Mouse (Mus musculus) liver, embryonic 15.5 days (tissue): Measurements from ENCODE around the gene Adcy4. TPM values are rescaled to one million over a fixed set of nuclear protein-coding genes. Genes with fewer than 3 reads are reported as not detected.

Source experiments
- polyA plus RNA-seq: library from polyadenylated mRNA; unstranded; fragments of >200 nt; fragmentation: Nextera tagmentation; extraction: Ambion mirVana; gene quantifications from 2 replicates; pipeline ENCODE4 v1.2.1, GENCODE M21; 2015

Adcy4 gene
- polyA plus RNA-seq, 1 experiment from 2014 or later: 1.4 TPM

Other genes with a start within 250 kb of the Adcy4 start
- 36.0 and 39.9 TPM in 2 replicates for gene Pck2, start 243.8 kb downstream of the Adcy4 start, polyA plus RNA-seq
- 57.9 and 64.1 TPM in 2 replicates for gene Dcaf11, start 224.1 kb downstream of the Adcy4 start, polyA plus RNA-seq
- 1.6 and 2.1 TPM in 2 replicates for gene A730061H03Rik, start 223.7 kb downstream of the Adcy4 start, polyA plus RNA-seq
- gene Fitm1, start 208.5 kb downstream of the Adcy4 start, polyA plus RNA-seq: 1.1 and 1.9 TPM in 2 replicates
- 108 and 116 TPM in 2 replicates for gene Psme1, start 206.0 kb downstream of the Adcy4 start, polyA plus RNA-seq
- 25.6 and 25.9 TPM in 2 replicates for gene Emc9, start 198.8 kb downstream of the Adcy4 start, polyA plus RNA-seq
- gene Psme2, start 193.0 kb downstream of the Adcy4 start, polyA plus RNA-seq: 173 and 191 TPM in 2 replicates
- gene Rnf31, start 192.4 kb downstream of the Adcy4 start, polyA plus RNA-seq: 9.1 and 12.0 TPM in 2 replicates
- gene Irf9, start 180.5 kb downstream of the Adcy4 start, polyA plus RNA-seq: 20.7 and 20.9 TPM in 2 replicates
- gene Rec8, start 166.1 kb downstream of the Adcy4 start, polyA plus RNA-seq: 1.7 and 1.9 TPM in 2 replicates
- 26.6 and 36.7 TPM in 2 replicates for gene Ipo4, start 148.1 kb downstream of the Adcy4 start, polyA plus RNA-seq
- 0.54 and 0.67 TPM in 2 replicates for gene Gm49378, start 146.2 kb downstream of the Adcy4 start, polyA plus RNA-seq
- gene Tm9sf1, start 140.3 kb downstream of the Adcy4 start, polyA plus RNA-seq: 48.4 and 51.7 TPM in 2 replicates
- gene Tssk4, start 133.9 kb downstream of the Adcy4 start, polyA plus RNA-seq: 0.09 TPM in 1 of 2 replicates, not detected in the other
- gene Mdp1, start 123.6 kb downstream of the Adcy4 start, polyA plus RNA-seq: 18.4 and 18.5 TPM in 2 replicates
- 21.2 and 25.6 TPM in 2 replicates for gene Gmpr2, start 112.2 kb downstream of the Adcy4 start, polyA plus RNA-seq
- gene Nedd8, start 112.0 kb downstream of the Adcy4 start, polyA plus RNA-seq: 218 and 233 TPM in 2 replicates
- 21.0 and 22.4 TPM in 2 replicates for gene Tinf2, start 102.3 kb downstream of the Adcy4 start, polyA plus RNA-seq
- 2.9 and 3.9 TPM in 2 replicates for gene Tgm1, start 70.2 kb downstream of the Adcy4 start, polyA plus RNA-seq
- 10.5 and 11.0 TPM in 2 replicates for gene Rabggta, start 61.8 kb downstream of the Adcy4 start, polyA plus RNA-seq
- gene Dhrs1, start 38.4 kb downstream of the Adcy4 start, polyA plus RNA-seq: 39.4 and 43.5 TPM in 2 replicates
- gene Nop9, start 38.4 kb downstream of the Adcy4 start, polyA plus RNA-seq: 23.4 and 24.4 TPM in 2 replicates
- 57.5 and 77.8 TPM in 2 replicates for gene Cideb, start 25.6 kb downstream of the Adcy4 start, polyA plus RNA-seq
- gene Ltb4r2, start 22.7 kb downstream of the Adcy4 start, polyA plus RNA-seq: 0.74 and 0.93 TPM in 2 replicates
- gene Ltb4r1, start 18.1 kb downstream of the Adcy4 start, polyA plus RNA-seq: 14.0 and 14.5 TPM in 2 replicates
- 16.9 and 19.7 TPM in 2 replicates for gene Ripk3, start 4.8 kb upstream of the Adcy4 start, polyA plus RNA-seq
- 0.67 and 0.86 TPM in 2 replicates for gene Nfatc4, start 39.0 kb upstream of the Adcy4 start, polyA plus RNA-seq
- gene Nynrin, start 69.9 kb upstream of the Adcy4 start, polyA plus RNA-seq: 2.0 and 2.1 TPM in 2 replicates
- 0.20 and 0.31 TPM in 2 replicates for gene Cbln3, start 100.3 kb upstream of the Adcy4 start, polyA plus RNA-seq
- gene Khnyn, start 100.9 kb upstream of the Adcy4 start, polyA plus RNA-seq: 8.6 and 10.1 TPM in 2 replicates
- 12.8 and 15.5 TPM in 2 replicates for gene Sdr39u1, start 116.2 kb upstream of the Adcy4 start, polyA plus RNA-seq
- 0.36 and 0.47 TPM in 2 replicates for gene Cma1, start 160.6 kb upstream of the Adcy4 start, polyA plus RNA-seq
- gene Cma2, start 166.9 kb upstream of the Adcy4 start, polyA plus RNA-seq: not detected in 2 replicates
- not detected in 2 replicates for gene Mcpt1, start 233.9 kb upstream of the Adcy4 start, polyA plus RNA-seq
- not detected in 2 replicates for gene Mcpt9, start 246.4 kb upstream of the Adcy4 start, polyA plus RNA-seq